Mouse (Mus musculus) frontal cortex, adult 2 months (tissue): Measurements from ENCODE around the gene Hspb3. TPM values are rescaled to one million over a fixed set of nuclear protein-coding genes. Genes with fewer than 3 reads are reported as not detected.

Experiments used
- DNase-seq, 2 experiments: peaks; one replicate each; pipeline ENCODE4 v3.0.0; 2022; ENCODE audit warnings: low spot score in 1 of 2; ENCODE audit errors: extremely low spot score in 1 of 2
- polyA plus RNA-seq: library from polyadenylated mRNA; depleted of rRNA; stranded (reverse); fragments of >200 nt; gene quantifications from 2 replicates; pipeline ENCODE4 v1.2.3, GENCODE M21; 2012; rRNA removed

Hspb3 gene
- polyA plus RNA-seq, result 7.3 and 8.5 TPM in 2 replicates

GRCm38 (mm10) chr13:113663151-113663779, at the start of gene Hspb3:
Gene Hspb3 (minus strand): TSS chr13:113663676.
- DNase-seq, result peak in 1 of 2 experiments; percentile 61

GRCm38 (mm10) chr13:113713186-113713585, 49.7 kb upstream of the Hspb3 start:
- no peak for DNase-seq

- no peak for DNase-seq
These were observed 42.7 kb upstream of the Hspb3 start for GRCm38 (mm10) chr13:113706183-113706582.

- DNase-seq, result no peak
These were observed 37.7 kb upstream of the Hspb3 start for GRCm38 (mm10) chr13:113701185-113701584.

- DNase-seq, result no peak
These were observed 36.5 kb upstream of the Hspb3 start for GRCm38 (mm10) chr13:113699928-113700327.

- DNase-seq, result peak in 1 of 2 experiments; percentile 47
These were observed 36.0 kb upstream of the Hspb3 start for GRCm38 (mm10) chr13:113699415-113699873.

- no peak for DNase-seq
These were observed 33.4 kb upstream of the Hspb3 start for GRCm38 (mm10) chr13:113696838-113697321.

GRCm38 (mm10) chr13:113693383-113693782, 29.9 kb upstream of the Hspb3 start:
- peak in 1 of 2 experiments; percentile 73 for DNase-seq

GRCm38 (mm10) chr13:113691644-113692043, 28.2 kb upstream of the Hspb3 start:
- DNase-seq, result no peak

- DNase-seq, result no peak
These were observed 26.4 kb upstream of the Hspb3 start for GRCm38 (mm10) chr13:113689883-113690282.

GRCm38 (mm10) chr13:113686691-113687121, 23.2 kb upstream of the Hspb3 start:
- DNase-seq, result no peak

GRCm38 (mm10) chr13:113682821-113683220, 19.3 kb upstream of the Hspb3 start:
- no peak for DNase-seq

- no peak for DNase-seq
These were observed 17.2 kb upstream of the Hspb3 start for GRCm38 (mm10) chr13:113680646-113681045.

GRCm38 (mm10) chr13:113669459-113670077, 6.1 kb upstream of the Hspb3 start:
- DNase-seq, result peak in 1 of 2 experiments; percentile 90

GRCm38 (mm10) chr13:113663883-113664282, 407 bp upstream of the Hspb3 start:
- no peak for DNase-seq

GRCm38 (mm10) chr13:113661826-113662271, 1.6 kb downstream of the Hspb3 start:
- peak in 1 of 2 experiments; percentile 45 for DNase-seq

GRCm38 (mm10) chr13:113660576-113661310, 2.7 kb downstream of the Hspb3 start:
- DNase-seq, result peak in 1 of 2 experiments; percentile 40

- DNase-seq, result peak in 1 of 2 experiments; percentile 41
These were observed 6.3 kb downstream of the Hspb3 start for GRCm38 (mm10) chr13:113657204-113657603.

GRCm38 (mm10) chr13:113656639-113657038, 6.8 kb downstream of the Hspb3 start:
- DNase-seq, result no peak

GRCm38 (mm10) chr13:113655511-113655910, 8.0 kb downstream of the Hspb3 start:
- no peak for DNase-seq
